Mouse (Mus musculus): ENCODE measurements around the gene Ttc39d. TPM values are rescaled to one million over a fixed set of nuclear protein-coding genes. Genes with fewer than 3 reads are reported as not detected.

The Ttc39d gene
- polyA plus RNA-seq (2014; fragmentation: Nextera tagmentation; extraction: Ambion mirVana), result 0.11 and 0.14 TPM in 2 replicates

- H3K9ac ChIP-seq (replicated peaks; ENCODE audit: low read depth, low read length), result peak within 1 kb of the TSS; percentile 98
- no peaks in the 10 kb centered on the region for H3K9me3 ChIP-seq (ENCODE audit: control insufficient read depth, low read length)
- peaks cover 4% of the 10 kb centered on the region; the same call in 1 of the 2 replicates for H3K27me3 ChIP-seq (ENCODE audit: control insufficient read depth, insufficient read depth, low read length)
- WGBS, result under 1% methylated on average over 66 of the region's 95 CpGs
- peak within 1 kb of the TSS; percentile 99 for H3K4me2 ChIP-seq (ENCODE audit: low read depth, low read length)
- peaks cover 13% of the 10 kb centered on the region; the same call in 1 of the 2 replicates for H3K4me1 ChIP-seq (ENCODE audit: control insufficient read depth, insufficient read depth, low read length)
- ATAC-seq (ENCODE audit: low read depth), result peak; percentile 92
- H3K36me3 ChIP-seq (ENCODE audit: control insufficient read depth, insufficient read depth, low read length), result peaks cover 22% of the 10 kb centered on the region
- peak within 1 kb of the TSS; percentile 99 for H3K27ac ChIP-seq (ENCODE audit: low read depth, low read length)
- H3K4me3 ChIP-seq (ENCODE audit: low read depth, low read length), result peak within 1 kb of the TSS; percentile 98
Observed at GRCm38 (mm10) chr17:80206671-80207581, at the start of gene Ttc39d, which contains the start of gene Srsf7. TSS of gene Ttc39d (plus strand) at chr17:80207460. TSS of gene Srsf7 (minus strand) at chr17:80207307.

- Histone ChIP-seq H3K4me1 (ENCODE audit: control insufficient read depth, insufficient read depth, low read length) (no peaks in the 10 kb centered on the region), H3K27me3 (ENCODE audit: control insufficient read depth, insufficient read depth, low read length) (no peaks in the 10 kb centered on the region), H3K36me3 (ENCODE audit: control insufficient read depth, insufficient read depth, low read length) (no peaks in the 10 kb centered on the region), H3K9me3 (ENCODE audit: control insufficient read depth, low read length) (no peaks in the 10 kb centered on the region), H3K4me3 (ENCODE audit: low read depth, low read length) (no peak overlapping the region), H3K9ac (replicated peaks; ENCODE audit: low read depth, low read length) (no peak overlapping the region), H3K27ac (ENCODE audit: low read depth, low read length) (no peak overlapping the region), H3K4me2 (ENCODE audit: low read depth, low read length) (no peak overlapping the region)
- ATAC-seq (ENCODE audit: low read depth), result no peak
- whole genome bisulfite sequencing, result 97% methylated on average over 6 of the region's 6 CpGs
Observed at GRCm38 (mm10) chr17:80157489-80157888, 49.8 kb upstream of the Ttc39d start.

GRCm38 (mm10) chr17:80160454-80160853 lies 46.8 kb upstream of the Ttc39d start:
- H3K4me3 ChIP-seq (ENCODE audit: low read depth, low read length), result no peak overlapping the region

GRCm38 (mm10) chr17:80163991-80164390 lies 43.3 kb upstream of the Ttc39d start:
- Histone ChIP-seq H3K36me3 (ENCODE audit: control insufficient read depth, insufficient read depth, low read length) (no peaks in the 10 kb centered on the region), H3K4me2 (ENCODE audit: low read depth, low read length) (no peak overlapping the region), H3K4me3 (ENCODE audit: low read depth, low read length) (no peak overlapping the region), H3K4me1 (ENCODE audit: control insufficient read depth, insufficient read depth, low read length) (peaks cover 11% of the 10 kb centered on the region; the same call in 1 of the 2 replicates), H3K27ac (ENCODE audit: low read depth, low read length) (no peak overlapping the region), H3K9ac (replicated peaks; ENCODE audit: low read depth, low read length) (no peak overlapping the region), H3K27me3 (ENCODE audit: control insufficient read depth, insufficient read depth, low read length) (no peaks in the 10 kb centered on the region), H3K9me3 (ENCODE audit: control insufficient read depth, low read length) (no peaks in the 10 kb centered on the region)
- WGBS, result 89% methylated on average over 8 of the region's 8 CpGs
- ATAC-seq (ENCODE audit: low read depth), result no peak

More at GRCm38 (mm10) chr17:80160454-80160853, 46.8 kb upstream of the Ttc39d start:
- Histone ChIP-seq H3K9me3 (ENCODE audit: control insufficient read depth, low read length) (no peaks in the 10 kb centered on the region), H3K27ac (ENCODE audit: low read depth, low read length) (no peak overlapping the region), H3K27me3 (ENCODE audit: control insufficient read depth, insufficient read depth, low read length) (no peaks in the 10 kb centered on the region), H3K36me3 (ENCODE audit: control insufficient read depth, insufficient read depth, low read length) (no peaks in the 10 kb centered on the region), H3K9ac (replicated peaks; ENCODE audit: low read depth, low read length) (no peak overlapping the region), H3K4me2 (ENCODE audit: low read depth, low read length) (no peak overlapping the region), H3K4me1 (ENCODE audit: control insufficient read depth, insufficient read depth, low read length) (no peaks in the 10 kb centered on the region)
- peak; percentile 67; the same call in 1 of the 2 replicates for ATAC-seq (ENCODE audit: low read depth)
- WGBS, result 36% methylated on average over 5 of the region's 5 CpGs

- Histone ChIP-seq H3K9ac (replicated peaks; ENCODE audit: low read depth, low read length) (no peak overlapping the region), H3K4me3 (ENCODE audit: low read depth, low read length) (no peak overlapping the region), H3K4me2 (ENCODE audit: low read depth, low read length) (no peak overlapping the region), H3K36me3 (ENCODE audit: control insufficient read depth, insufficient read depth, low read length) (no peaks in the 10 kb centered on the region), H3K9me3 (ENCODE audit: control insufficient read depth, low read length) (no peaks in the 10 kb centered on the region), H3K4me1 (ENCODE audit: control insufficient read depth, insufficient read depth, low read length) (peaks cover 11% of the 10 kb centered on the region; the same call in 1 of the 2 replicates), H3K27ac (ENCODE audit: low read depth, low read length) (no peak overlapping the region), H3K27me3 (ENCODE audit: control insufficient read depth, insufficient read depth, low read length) (no peaks in the 10 kb centered on the region)
- ATAC-seq (ENCODE audit: low read depth), result no peak
- 78% methylated on average over 6 of the region's 6 CpGs for WGBS
Observed at GRCm38 (mm10) chr17:80165741-80166140, 41.5 kb upstream of the Ttc39d start.

GRCm38 (mm10) chr17:80166346-80166745 lies 40.9 kb upstream of the Ttc39d start:
- no peak overlapping the region for H3K27ac ChIP-seq (ENCODE audit: low read depth, low read length)
- H3K4me1 ChIP-seq (ENCODE audit: control insufficient read depth, insufficient read depth, low read length), result peaks cover 11% of the 10 kb centered on the region; the same call in 1 of the 2 replicates
- WGBS, result 81% methylated on average over 6 of the region's 6 CpGs
- H3K4me2 ChIP-seq (ENCODE audit: low read depth, low read length), result no peak overlapping the region
- no peak overlapping the region for H3K9ac ChIP-seq (replicated peaks; ENCODE audit: low read depth, low read length)
- H3K36me3 ChIP-seq (ENCODE audit: control insufficient read depth, insufficient read depth, low read length), result no peaks in the 10 kb centered on the region
- H3K9me3 ChIP-seq (ENCODE audit: control insufficient read depth, low read length), result no peaks in the 10 kb centered on the region
- no peak for ATAC-seq (ENCODE audit: low read depth)
- no peaks in the 10 kb centered on the region for H3K27me3 ChIP-seq (ENCODE audit: control insufficient read depth, insufficient read depth, low read length)
- no peak overlapping the region for H3K4me3 ChIP-seq (ENCODE audit: low read depth, low read length)

- Histone ChIP-seq H3K4me2 (ENCODE audit: low read depth, low read length) (no peak overlapping the region), H3K36me3 (ENCODE audit: control insufficient read depth, insufficient read depth, low read length) (no peaks in the 10 kb centered on the region), H3K27me3 (ENCODE audit: control insufficient read depth, insufficient read depth, low read length) (no peaks in the 10 kb centered on the region), H3K9ac (replicated peaks; ENCODE audit: low read depth, low read length) (no peak overlapping the region), H3K4me1 (ENCODE audit: control insufficient read depth, insufficient read depth, low read length) (peaks cover 11% of the 10 kb centered on the region; the same call in 1 of the 2 replicates), H3K9me3 (ENCODE audit: control insufficient read depth, low read length) (no peaks in the 10 kb centered on the region), H3K27ac (ENCODE audit: low read depth, low read length) (peak overlapping the region; percentile 69; the same call in 1 of the 2 replicates), H3K4me3 (ENCODE audit: low read depth, low read length) (no peak overlapping the region)
- WGBS, result 57% methylated on average over 4 of the region's 4 CpGs
- ATAC-seq (ENCODE audit: low read depth), result no peak
Observed at GRCm38 (mm10) chr17:80167436-80167835, 39.8 kb upstream of the Ttc39d start.

- Histone ChIP-seq H3K4me3 (ENCODE audit: low read depth, low read length) (no peak overlapping the region), H3K9ac (replicated peaks; ENCODE audit: low read depth, low read length) (no peak overlapping the region), H3K9me3 (ENCODE audit: control insufficient read depth, low read length) (no peaks in the 10 kb centered on the region), H3K4me2 (ENCODE audit: low read depth, low read length) (peak overlapping the region; percentile 38; the same call in 1 of the 2 replicates), H3K27me3 (ENCODE audit: control insufficient read depth, insufficient read depth, low read length) (no peaks in the 10 kb centered on the region), H3K36me3 (ENCODE audit: control insufficient read depth, insufficient read depth, low read length) (no peaks in the 10 kb centered on the region), H3K4me1 (ENCODE audit: control insufficient read depth, insufficient read depth, low read length) (peaks cover 11% of the 10 kb centered on the region; the same call in 1 of the 2 replicates), H3K27ac (ENCODE audit: low read depth, low read length) (peak overlapping the region; percentile 69; the same call in 1 of the 2 replicates)
- peak; percentile 36; the same call in 1 of the 2 replicates for ATAC-seq (ENCODE audit: low read depth)
- WGBS, result 62% methylated on average over 7 of the region's 7 CpGs
Observed at GRCm38 (mm10) chr17:80167851-80168251, 39.4 kb upstream of the Ttc39d start.
